Mouse (Mus musculus): ENCODE measurements around the gene Dock4.

The Dock4 gene

GRCm38 (mm10) chr12:40655861-40656260 is 210.1 kb downstream of the Dock4 start:
- DNase-seq = no peak

GRCm38 (mm10) chr12:40656438-40656837 is 210.7 kb downstream of the Dock4 start:
- no peak for DNase-seq

- DNase-seq = no peak
Observed at GRCm38 (mm10) chr12:40657229-40657885, 211.6 kb downstream of the Dock4 start.

- DNase-seq = no peak
Observed at GRCm38 (mm10) chr12:40659689-40660088, 213.9 kb downstream of the Dock4 start.

- no peak for DNase-seq
Observed at GRCm38 (mm10) chr12:40669460-40669859, 223.7 kb downstream of the Dock4 start.

GRCm38 (mm10) chr12:40670766-40671165 is 225.0 kb downstream of the Dock4 start:
- no peak for DNase-seq

GRCm38 (mm10) chr12:40679713-40680112 is 234.0 kb downstream of the Dock4 start:
- DNase-seq = no peak

- no peak for DNase-seq
Observed at GRCm38 (mm10) chr12:40680551-40680950, 234.8 kb downstream of the Dock4 start.

- DNase-seq = no peak
Observed at GRCm38 (mm10) chr12:40691444-40691843, 245.7 kb downstream of the Dock4 start.

- no peak for DNase-seq
Observed at GRCm38 (mm10) chr12:40694082-40694721, 248.4 kb downstream of the Dock4 start.

- DNase-seq = no peak
Observed at GRCm38 (mm10) chr12:40698330-40698729, 252.6 kb downstream of the Dock4 start.

- DNase-seq = no peak
Observed at GRCm38 (mm10) chr12:40702233-40702792, 256.6 kb downstream of the Dock4 start.

- no peak for DNase-seq
Observed at GRCm38 (mm10) chr12:40704296-40704695, 258.5 kb downstream of the Dock4 start.

GRCm38 (mm10) chr12:40707108-40707507 is 261.4 kb downstream of the Dock4 start:
- DNase-seq = no peak

- no peak for DNase-seq
Observed at GRCm38 (mm10) chr12:40709094-40709493, 263.3 kb downstream of the Dock4 start.

GRCm38 (mm10) chr12:40712235-40712634 is 266.5 kb downstream of the Dock4 start:
- DNase-seq = no peak

GRCm38 (mm10) chr12:40714288-40714687 is 268.5 kb downstream of the Dock4 start:
- no peak for DNase-seq

GRCm38 (mm10) chr12:40715174-40715573 is 269.4 kb downstream of the Dock4 start:
- peak; percentile 67 for DNase-seq

GRCm38 (mm10) chr12:40728373-40728772 is 282.6 kb downstream of the Dock4 start:
- no peak for DNase-seq

GRCm38 (mm10) chr12:40730756-40731155 is 285.0 kb downstream of the Dock4 start:
- no peak for DNase-seq

- no peak for DNase-seq
Observed at GRCm38 (mm10) chr12:40745501-40745900, 299.7 kb downstream of the Dock4 start.

GRCm38 (mm10) chr12:40746081-40746480 is 300.3 kb downstream of the Dock4 start:
- no peak for DNase-seq

GRCm38 (mm10) chr12:40759281-40759680 is 313.5 kb downstream of the Dock4 start:
- no peak for DNase-seq

- DNase-seq = no peak
Observed at GRCm38 (mm10) chr12:40767258-40767816, 321.6 kb downstream of the Dock4 start.
